Mouse (Mus musculus) kidney, adult 9 months (tissue): Measurements from ENCODE around the gene Arhgef2.
A peak's percentile ranks its signal among the peaks of the same experiment; 100 is the strongest.
"Not testable (repeated sequence)": the region's sequence is repeated elsewhere in the genome, so short reads cannot be mapped to it uniquely, and the experiment has no call there.

Experiments used
- DNase-seq: peaks from one replicate; pipeline ENCODE4 v3.0.0; 2022

The Arhgef2 gene

GRCm38 (mm10) chr3:88605666-88606065 lies at the start of gene Arhgef2:
TSS of gene Arhgef2 (plus strand) at chr3:88605966.
- DNase-seq = not testable (repeated sequence)

GRCm38 (mm10) chr3:88556616-88557015 lies 49.1 kb upstream of the Arhgef2 start:
- DNase-seq = no peak

- DNase-seq = no peak
Measured at GRCm38 (mm10) chr3:88559596-88559995, 46.2 kb upstream of the Arhgef2 start.

DNA sequence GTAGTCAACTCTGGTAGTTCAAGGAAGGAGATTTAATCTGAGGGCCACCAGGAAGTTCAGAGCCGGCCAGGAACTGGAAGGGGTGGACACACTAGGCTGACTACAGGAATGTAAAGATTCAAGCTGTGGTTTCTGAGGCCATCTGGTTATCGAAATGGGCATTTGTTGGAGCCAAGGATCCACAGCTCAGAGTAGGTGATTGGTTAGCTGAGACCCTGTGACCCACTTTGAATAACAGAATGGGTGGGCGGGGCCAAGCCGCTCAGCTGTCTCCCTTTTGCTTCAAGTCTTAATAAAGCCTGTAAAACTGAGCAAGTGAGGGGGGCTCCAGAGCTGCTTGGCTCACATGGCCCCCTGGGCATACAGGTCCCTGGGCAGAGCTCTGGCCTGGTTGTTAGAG lies 43.8 kb upstream of the Arhgef2 start:
- DNase-seq = peak; percentile 55

DNA sequence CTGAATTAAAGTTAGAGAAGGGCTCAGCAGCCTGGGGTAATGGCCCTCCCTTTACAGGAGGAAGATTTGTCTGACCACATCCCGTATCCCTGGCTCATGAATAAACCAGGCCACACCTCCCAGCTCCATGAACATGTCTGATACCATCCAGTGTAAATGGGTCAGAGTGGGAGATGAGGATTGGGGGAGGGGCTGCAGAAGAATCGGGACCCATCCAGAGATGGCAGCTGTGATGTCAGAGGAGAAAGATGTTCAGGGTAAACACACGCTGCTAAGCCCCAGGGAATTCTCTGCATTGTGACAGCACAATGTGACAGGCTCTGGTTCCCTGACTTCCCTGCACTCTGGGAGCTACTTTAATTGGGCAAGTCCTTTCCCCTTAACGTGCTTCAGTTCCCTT lies 42.3 kb upstream of the Arhgef2 start:
- no peak for DNase-seq

DNA sequence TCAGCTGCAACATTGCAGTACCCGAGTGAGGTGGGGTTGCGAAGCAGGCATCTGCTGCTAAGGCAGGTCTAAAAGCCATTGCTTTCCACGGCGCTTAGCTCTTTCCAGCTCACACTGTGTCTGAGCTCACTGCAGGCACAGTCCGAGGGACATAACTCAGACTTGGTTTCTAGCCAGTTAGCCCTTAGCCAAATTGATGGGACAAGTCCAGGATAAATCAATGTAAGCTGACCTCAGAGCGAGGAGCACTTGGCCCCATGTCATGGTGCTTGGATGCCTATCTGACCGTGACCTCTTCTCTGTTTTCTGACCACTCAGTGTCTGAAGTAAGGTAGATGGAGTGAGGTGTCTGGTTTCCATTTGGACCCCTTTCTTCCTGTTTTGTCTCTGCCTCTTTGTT lies 41.8 kb upstream of the Arhgef2 start:
- no peak for DNase-seq

GRCm38 (mm10) chr3:88566116-88566515 lies 39.6 kb upstream of the Arhgef2 start:
- no peak for DNase-seq

- DNase-seq = peak; percentile 53
Measured at GRCm38 (mm10) chr3:88566536-88567061, 39.2 kb upstream of the Arhgef2 start.

DNA sequence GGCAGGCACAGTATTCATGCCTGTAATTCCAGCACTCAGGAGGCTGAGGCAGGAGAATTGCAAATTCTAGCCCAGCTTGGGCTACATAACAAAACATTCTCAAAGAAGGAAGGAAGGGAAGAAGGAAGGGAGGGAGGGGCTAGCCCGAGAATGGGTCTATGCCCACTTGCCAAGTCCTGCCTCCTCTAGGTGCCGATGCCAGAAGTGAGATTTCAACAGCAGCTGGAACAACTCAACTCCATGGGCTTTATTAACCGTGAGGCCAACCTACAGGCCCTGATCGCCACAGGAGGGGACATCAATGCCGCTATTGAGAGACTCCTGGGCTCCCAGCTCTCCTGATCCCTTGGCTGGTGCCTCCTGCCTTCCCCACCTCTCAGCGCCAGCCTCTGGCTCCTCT lies 37.9 kb upstream of the Arhgef2 start:
- DNase-seq = no peak

DNA sequence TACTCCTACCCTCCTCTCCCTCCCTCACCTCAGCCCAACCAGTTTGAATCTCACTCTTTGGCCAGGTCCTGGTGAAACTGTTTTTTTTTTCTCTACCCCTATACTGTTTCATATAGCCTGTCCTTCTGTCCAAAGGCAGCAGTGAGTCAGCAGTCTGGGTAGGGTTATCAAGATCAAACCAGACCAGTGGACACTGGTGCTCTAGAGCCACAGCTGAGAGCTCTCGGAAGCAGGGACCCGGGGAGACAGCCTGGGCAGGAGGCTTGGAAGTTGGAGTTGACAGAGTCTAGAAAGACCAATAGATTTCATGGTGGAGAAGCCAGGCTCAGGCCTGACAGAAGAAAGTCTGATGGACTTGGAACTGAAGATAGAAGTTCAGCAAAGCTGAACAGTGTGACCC lies 37.2 kb upstream of the Arhgef2 start:
- no peak for DNase-seq

- DNase-seq = no peak
Measured at GRCm38 (mm10) chr3:88569093-88569492, 36.7 kb upstream of the Arhgef2 start.

- no peak for DNase-seq
Measured at GRCm38 (mm10) chr3:88569694-88570093, 36.1 kb upstream of the Arhgef2 start.

DNA sequence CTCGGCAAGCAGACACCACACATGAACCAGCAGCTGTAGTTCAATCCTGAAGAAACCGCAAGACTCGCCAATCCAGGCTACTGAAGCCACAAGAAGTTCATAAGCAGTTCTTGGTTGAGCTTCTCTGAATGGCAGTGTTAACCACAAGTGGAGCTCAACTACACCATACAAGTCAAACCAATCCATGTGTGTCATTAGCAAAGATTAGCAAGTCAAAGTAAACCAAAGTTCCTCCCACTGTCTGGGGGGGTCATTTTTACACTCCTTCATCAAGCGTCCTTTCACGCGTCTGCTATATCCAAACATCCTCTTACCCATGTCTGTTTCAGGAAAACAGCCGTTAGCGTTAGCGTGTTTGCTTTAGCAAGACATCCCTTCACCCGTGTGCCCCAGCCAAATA lies 35.4 kb upstream of the Arhgef2 start:
- DNase-seq = no peak

GRCm38 (mm10) chr3:88571856-88572255 lies 33.9 kb upstream of the Arhgef2 start:
- no peak for DNase-seq

DNA sequence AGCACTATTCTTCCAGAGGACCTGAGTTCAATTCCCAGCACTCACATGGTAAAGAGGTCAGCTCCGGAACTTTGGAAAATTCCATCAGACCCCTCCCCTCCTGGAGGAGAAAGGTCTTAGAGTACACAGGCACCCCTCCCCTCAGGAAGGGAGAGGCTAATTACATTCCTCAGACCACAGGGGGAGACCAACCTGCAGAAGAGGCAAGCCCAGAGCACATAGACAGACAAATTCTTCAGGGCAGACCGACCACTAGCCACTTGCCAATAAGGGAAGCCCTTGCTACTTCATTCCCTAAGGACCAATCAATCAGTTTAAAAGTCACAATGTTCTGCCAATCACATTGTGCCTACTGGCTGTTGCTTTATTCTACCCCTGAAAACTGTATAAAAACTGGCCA lies 32.9 kb upstream of the Arhgef2 start:
- no peak for DNase-seq

- no peak for DNase-seq
Measured at GRCm38 (mm10) chr3:88573810-88574209, 32.0 kb upstream of the Arhgef2 start.

DNA sequence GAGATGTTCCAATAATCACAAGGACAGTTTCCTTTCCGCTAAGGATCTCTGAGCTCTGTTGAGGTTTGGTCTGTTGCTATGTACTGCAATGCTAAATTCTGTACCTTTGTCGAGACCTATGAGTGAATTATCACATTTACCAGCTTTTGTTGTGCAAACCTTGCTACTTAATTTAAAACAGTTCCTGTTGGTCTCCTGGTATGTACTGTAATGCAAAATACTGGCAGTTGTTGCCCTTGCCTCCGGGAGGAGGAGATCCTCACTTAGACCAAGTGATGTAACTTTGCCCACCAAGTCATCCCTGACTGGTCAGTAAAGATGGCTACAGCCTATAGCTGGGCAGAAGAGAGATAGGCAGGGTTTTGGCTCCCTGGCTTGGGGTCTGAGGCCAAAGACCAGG lies 30.2 kb upstream of the Arhgef2 start, which contains the start of gene Ssr2:
TSS of gene Ssr2 (plus strand) at position 337 of the 400 bp plus-strand sequence.
- DNase-seq = no peak

DNA sequence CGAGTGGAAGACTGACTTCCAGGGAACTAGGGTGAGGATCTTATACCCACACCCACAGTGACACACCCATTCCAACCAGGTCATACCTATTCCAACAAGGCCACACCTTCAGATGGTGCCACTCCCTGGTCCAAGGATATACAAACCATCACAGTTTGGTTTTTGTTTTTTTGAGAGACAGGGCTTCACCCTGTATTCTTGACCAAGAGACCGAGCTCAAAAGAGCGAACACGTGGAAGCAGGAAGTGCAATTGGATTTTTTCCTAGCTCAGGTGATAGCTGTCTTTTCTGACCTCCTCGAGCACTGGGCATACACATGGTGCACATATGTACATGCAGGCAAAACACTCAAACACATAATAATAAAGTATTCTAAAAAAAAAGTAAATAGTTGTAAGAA lies 27.9 kb upstream of the Arhgef2 start:
- DNase-seq = not testable (repeated sequence)

- DNase-seq = no peak
Measured at GRCm38 (mm10) chr3:88578498-88579424, 27.0 kb upstream of the Arhgef2 start.

DNA sequence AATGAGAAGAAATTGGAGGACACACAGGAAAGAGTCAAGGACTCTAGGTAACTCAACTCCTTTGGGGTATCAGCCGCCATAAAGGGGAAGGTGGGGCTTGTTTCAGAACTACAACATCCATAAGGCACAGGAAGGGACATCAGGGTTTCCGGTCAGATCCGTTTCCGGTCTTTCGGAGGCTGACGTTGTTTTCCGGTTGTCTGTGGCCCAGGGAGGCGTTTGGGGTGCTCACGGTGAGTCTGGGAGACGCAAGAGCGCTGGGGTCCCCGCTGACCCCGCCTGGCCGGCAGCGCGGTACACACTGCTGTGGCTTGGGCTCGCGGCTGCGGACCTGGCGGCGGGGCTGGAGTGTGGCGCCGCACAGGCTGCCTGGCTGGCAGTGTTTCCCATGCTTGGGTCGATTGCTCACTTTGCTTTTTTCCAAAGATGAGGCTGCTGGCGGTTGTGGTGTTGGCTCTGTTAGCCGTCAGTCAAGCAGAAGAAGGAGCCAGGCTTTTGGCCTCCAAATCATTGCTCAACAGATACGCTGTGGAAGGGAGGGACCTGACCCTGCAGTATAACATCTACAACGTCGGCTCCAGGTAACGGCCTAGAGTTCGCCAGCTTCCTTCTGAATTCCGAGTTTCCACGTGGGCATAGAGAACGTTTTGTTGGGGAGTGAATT lies 26.2 kb upstream of the Arhgef2 start:
- peak; percentile 89 for DNase-seq

DNA sequence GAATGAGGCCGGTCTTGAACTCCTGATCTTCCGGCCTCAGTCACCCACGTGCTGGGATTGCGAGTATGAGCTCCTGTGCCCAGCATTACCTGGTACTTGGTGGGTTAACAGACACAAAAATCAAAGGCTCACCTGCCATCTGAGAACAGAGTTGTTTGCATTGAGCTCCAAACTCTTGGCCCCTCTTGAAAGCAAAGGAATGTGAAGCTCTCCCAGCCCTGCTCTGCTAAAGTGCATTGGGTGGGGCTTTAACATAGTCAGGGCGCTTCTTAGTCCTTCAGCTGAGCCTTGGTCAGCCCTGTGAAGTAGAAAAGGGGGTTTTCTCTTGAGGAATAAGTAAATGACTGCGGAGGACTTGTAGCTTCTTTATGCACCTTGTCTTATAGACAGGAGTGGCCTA lies 20.0 kb upstream of the Arhgef2 start:
- no peak for DNase-seq

DNA sequence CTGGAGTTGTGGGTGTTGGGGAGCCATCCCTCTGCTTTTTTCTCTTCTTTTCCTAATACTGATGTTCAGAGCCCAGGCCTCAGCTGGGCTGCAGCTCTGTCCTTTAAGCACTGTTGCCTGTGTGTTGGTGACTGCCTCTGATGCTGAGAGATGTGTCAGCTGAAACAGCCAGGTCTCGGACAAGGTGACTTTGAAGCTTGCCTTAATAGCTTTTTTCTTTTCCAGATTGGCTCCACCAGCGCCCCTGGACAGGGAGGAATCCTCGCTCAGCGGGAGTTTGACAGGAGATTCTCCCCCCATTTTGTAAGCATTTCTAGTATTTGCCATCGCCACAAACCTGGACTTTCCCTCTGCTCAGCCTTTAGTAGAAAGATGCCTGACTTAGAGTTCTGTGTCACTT lies 19.1 kb upstream of the Arhgef2 start:
- DNase-seq = no peak

DNA sequence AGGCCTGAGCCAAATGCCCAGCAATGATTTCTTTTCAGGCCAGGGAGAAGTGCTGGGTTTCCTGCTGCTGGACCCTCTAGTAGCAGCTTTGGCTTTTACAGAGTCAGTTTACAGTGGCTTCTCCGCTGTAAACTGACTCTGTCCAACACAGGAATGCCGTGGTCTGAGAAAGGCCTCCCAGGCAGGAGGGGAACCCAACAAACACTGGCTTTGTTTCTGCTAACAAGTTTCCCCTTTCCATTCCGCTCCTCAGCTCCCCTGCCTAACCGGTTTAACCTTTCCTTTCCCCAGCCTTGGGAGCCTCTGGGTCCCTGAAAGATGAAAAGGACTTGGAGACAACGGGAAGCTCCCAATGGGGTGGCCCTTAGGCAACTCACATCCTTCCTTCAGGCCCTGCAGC lies 15.5 kb upstream of the Arhgef2 start:
- DNase-seq = no peak

- DNase-seq = no peak
Measured at GRCm38 (mm10) chr3:88591044-88591443, 14.7 kb upstream of the Arhgef2 start.
